31 mouse cellular contexts compared by ENCODE assay signal in the genomic region with DNA sequence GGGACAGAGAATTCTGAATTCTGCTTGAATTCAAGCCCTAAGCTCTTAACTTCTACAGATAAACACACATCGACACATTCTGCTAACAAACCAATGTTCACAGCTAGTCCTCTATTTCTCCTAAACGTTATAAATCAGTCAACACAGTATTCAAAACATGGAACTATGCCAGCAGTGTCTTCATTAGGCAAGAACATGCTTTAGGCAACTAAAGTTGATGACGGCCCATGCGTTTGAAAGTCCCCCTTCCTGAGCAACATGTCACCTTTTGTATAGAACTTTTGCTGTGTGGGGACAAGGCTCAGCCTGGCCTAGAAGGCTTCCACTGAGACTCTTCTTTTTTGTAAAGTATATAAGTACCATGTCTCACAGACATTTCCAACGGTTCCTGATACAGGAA. TPM values are rescaled to one million over a fixed set of nuclear protein-coding genes. Genes with fewer than 3 reads are reported as not detected.
DNase-seq lines count a peak whose midpoint lies in the region; ATAC-seq and TF ChIP-seq lines count a peak whose summit lies in the region.
"Had no signal": no experiment of that assay in that cellular context is flagged by ENCODE, and none has a peak within 500 bp of the region (broad histone marks: within the 10 kb centered on the region; RNA-seq: fewer than 3 reads in every experiment).

No protein-coding gene starts in this region.

- WGBS in embryonic facial prominence, embryonic 14.5 days: 50% methylated on average over 5 of the region's 5 CpGs
- 84% methylated on average over 5 of the region's 5 CpGs for WGBS in embryonic facial prominence, embryonic 10.5 days
- WGBS in lung, postnatal 0 days: 34% methylated on average over 5 of the region's 5 CpGs
- WGBS in neural tube, embryonic 15.5 days: 59% methylated on average over 5 of the region's 5 CpGs

- no peaks in the 10 kb centered on the region for H3K36me3 ChIP-seq in embryonic facial prominence, embryonic 14.5 days (ENCODE audit: control insufficient read depth, insufficient read depth, low read length)
- no peaks in the 10 kb centered on the region for H3K36me3 ChIP-seq in embryonic facial prominence, embryonic 10.5 days (replicated peaks)
- no peaks in the 10 kb centered on the region for H3K36me3 ChIP-seq in lung, postnatal 0 days (ENCODE audit: insufficient read depth, low read length)
- no peaks in the 10 kb centered on the region for H3K36me3 ChIP-seq in neural tube, embryonic 15.5 days
- H3K36me3 ChIP-seq: embryonic facial prominence, embryonic 12.5 days; hindbrain, embryonic 10.5 days; hindbrain, embryonic 15.5 days; liver, embryonic 15.5 days; midbrain, embryonic 12.5 days; neural tube, embryonic 12.5 days had no signal

- peak; percentile 11 for DNase-seq in embryonic facial prominence, embryonic 14.5 days (ENCODE audit: low spot score)
- DNase-seq in embryonic facial prominence, embryonic 10.5 days (ENCODE audit: low spot score): no peak
- peak; percentile 51 for DNase-seq in adipocyte (ENCODE audit: low spot score)
- DNase-seq in lung, postnatal 0 days (ENCODE audit: low spot score): peak; percentile 88
- DNase-seq in lung, postnatal 4 days: peak; percentile 25 to 53
- no peak for DNase-seq in left cerebral cortex, postnatal 4 days
- DNase-seq in thymus, postnatal 10 days (ENCODE audit: low spot score in 2 of 2): no peak
- DNase-seq: adrenal gland, adult 8-10 months; cerebellum, adult 11 months; cerebellum, adult 9-10 months; cerebellum, postnatal 36 days; gastrocnemius, adult 2 months; heart, postnatal 14 days; kidney, adult 8-10 months; layer of hippocampus, postnatal 36 days; thymus, postnatal 14 days had no signal

- 0 out of 2 replicates have a peak, but pooled peaks cover 4% of the 10 kb centered on the region for H3K4me1 ChIP-seq in embryonic facial prominence, embryonic 14.5 days (ENCODE audit: control insufficient read depth, insufficient read depth, low read length)
- peaks cover 5% of the 10 kb centered on the region; the same call in 1 of the 2 replicates for H3K4me1 ChIP-seq in embryonic facial prominence, embryonic 10.5 days
- H3K4me1 ChIP-seq in lung, postnatal 0 days (ENCODE audit: insufficient read depth, low read depth, low read length): no peaks in the 10 kb centered on the region; the same call in 1 of the 2 replicates
- no peaks in the 10 kb centered on the region for H3K4me1 ChIP-seq in neural tube, embryonic 15.5 days
- H3K4me1 ChIP-seq: embryonic facial prominence, embryonic 12.5 days; liver, embryonic 15.5 days; neural tube, embryonic 12.5 days had no signal

- TF ChIP-seq CTCF in lung, postnatal 0 days (IDR thresholded peaks at IDR 0.05): no peak

- H3K4me3 ChIP-seq in embryonic facial prominence, embryonic 14.5 days (ENCODE audit: low read depth, low read length): no peak overlapping the region
- H3K4me3 ChIP-seq in embryonic facial prominence, embryonic 10.5 days: no peak overlapping the region
- H3K4me3 ChIP-seq in lung, postnatal 0 days (ENCODE audit: low read depth, low read length): no peak overlapping the region
- H3K4me3 ChIP-seq in neural tube, embryonic 15.5 days (replicated peaks): no peak overlapping the region
- H3K4me3 ChIP-seq: embryonic facial prominence, embryonic 12.5 days; gastrocnemius, adult 2 months; hindbrain, embryonic 10.5 days; hindbrain, embryonic 15.5 days; liver, embryonic 15.5 days; megakaryocyte, embryonic 14.5 days; midbrain, embryonic 12.5 days; myocyte; neural tube, embryonic 12.5 days had no signal

- H3K9me3 ChIP-seq in embryonic facial prominence, embryonic 14.5 days (ENCODE audit: control insufficient read depth, low read length): no peaks in the 10 kb centered on the region
- no peaks in the 10 kb centered on the region for H3K9me3 ChIP-seq in embryonic facial prominence, embryonic 10.5 days
- no peaks in the 10 kb centered on the region for H3K9me3 ChIP-seq in lung, postnatal 0 days (ENCODE audit: low read length)
- H3K9me3 ChIP-seq in neural tube, embryonic 15.5 days (replicated peaks): no peaks in the 10 kb centered on the region
- H3K9me3 ChIP-seq: embryonic facial prominence, embryonic 12.5 days; hindbrain, embryonic 10.5 days; hindbrain, embryonic 15.5 days; liver, embryonic 15.5 days; megakaryocyte, embryonic 14.5 days; midbrain, embryonic 12.5 days; neural tube, embryonic 12.5 days had no signal

- no peaks in the 10 kb centered on the region for H3K27me3 ChIP-seq in embryonic facial prominence, embryonic 14.5 days (replicated peaks; ENCODE audit: control insufficient read depth, insufficient read depth, low read length)
- H3K27me3 ChIP-seq in embryonic facial prominence, embryonic 10.5 days (replicated peaks; ENCODE audit: low read depth, poor library complexity, severe bottlenecking): 0 out of 2 replicates have a peak, but pooled peaks cover 6% of the 10 kb centered on the region
- H3K27me3 ChIP-seq in lung, postnatal 0 days (replicated peaks; ENCODE audit: insufficient read depth, low read length): no peaks in the 10 kb centered on the region
- H3K27me3 ChIP-seq in neural tube, embryonic 15.5 days (replicated peaks): no peaks in the 10 kb centered on the region
- H3K27me3 ChIP-seq: CH12.LX; embryonic facial prominence, embryonic 12.5 days; hindbrain, embryonic 15.5 days; liver, embryonic 15.5 days; neural tube, embryonic 12.5 days had no signal

- intact Hi-C loops in left cerebral cortex, postnatal 4 days (cut with DNase I): no loop called here

- ATAC-seq in embryonic facial prominence, embryonic 14.5 days (ENCODE audit: low read depth): no peak
- ATAC-seq in lung, postnatal 0 days: peak; percentile 82
- ATAC-seq in neural tube, embryonic 15.5 days (ENCODE audit: low FRiP score): no peak
- ATAC-seq: activated CD4-positive, CD25-positive, alpha-beta regulatory T cell, adult 4 months; forebrain, embryonic 16.5 days; inflammation-experienced regulatory T-cells, adult 6 months had no signal

- no peak overlapping the region for H3K27ac ChIP-seq in embryonic facial prominence, embryonic 14.5 days (replicated peaks; ENCODE audit: low read depth, low read length)
- no peak overlapping the region for H3K27ac ChIP-seq in embryonic facial prominence, embryonic 10.5 days (replicated peaks)
- peak overlapping the region; percentile 64 for H3K27ac ChIP-seq in lung, postnatal 0 days (ENCODE audit: low read length)
- no peak overlapping the region for H3K27ac ChIP-seq in neural tube, embryonic 15.5 days (replicated peaks)
- H3K27ac ChIP-seq: embryonic facial prominence, embryonic 12.5 days; gastrocnemius, adult 2 months; hindbrain, embryonic 10.5 days; hindbrain, embryonic 15.5 days; kidney, postnatal 0 days; liver, embryonic 15.5 days; midbrain, embryonic 12.5 days; neural tube, embryonic 12.5 days had no signal

- no peak overlapping the region for H3K4me2 ChIP-seq in embryonic facial prominence, embryonic 14.5 days (ENCODE audit: low read depth, low read length)
- H3K4me2 ChIP-seq in lung, postnatal 0 days (replicated peaks; ENCODE audit: low read depth, low read length): no peak overlapping the region
- H3K4me2 ChIP-seq in neural tube, embryonic 15.5 days: no peak overlapping the region
- H3K4me2 ChIP-seq: embryonic facial prominence, embryonic 12.5 days; hindbrain, embryonic 15.5 days; liver, embryonic 15.5 days; midbrain, embryonic 12.5 days; neural tube, embryonic 12.5 days had no signal

- H3K9ac ChIP-seq in embryonic facial prominence, embryonic 14.5 days (ENCODE audit: low read depth, low read length): no peak overlapping the region
- H3K9ac ChIP-seq in lung, postnatal 0 days (replicated peaks; ENCODE audit: low read depth): no peak overlapping the region
- H3K9ac ChIP-seq in neural tube, embryonic 15.5 days (replicated peaks): no peak overlapping the region
- H3K9ac ChIP-seq: embryonic facial prominence, embryonic 12.5 days; hindbrain, embryonic 15.5 days; liver, embryonic 15.5 days; midbrain, embryonic 12.5 days; neural tube, embryonic 12.5 days had no signal

- no peak; the same call in 1 of the 2 replicates for TF ChIP-seq EP300 in lung, postnatal 0 days (IDR thresholded peaks at IDR 0.05)

RNA-seq across cellular contexts. Expression of gene Elmo1, which starts 44.6 kb away (rescaled TPM):
- 16.6 and 21.4 TPM in 2 replicates for polyA plus RNA-seq in embryonic facial prominence, embryonic 14.5 days (2014; fragmentation: Nextera tagmentation; extraction: Ambion mirVana)
- 9.0 and 9.8 TPM in 2 replicates for polyA plus RNA-seq in embryonic facial prominence, embryonic 10.5 days (2016; fragmentation: Nextera tagmentation; extraction: Ambion mirVana)
- 20.8 and 21.9 TPM in 2 replicates for polyA plus RNA-seq in lung, postnatal 0 days (2015; fragmentation: Nextera tagmentation; extraction: Ambion mirVana)
- 10 to 100 TPM; 46.6 to 46.9 TPM for total RNA-seq in left cerebral cortex, postnatal 4 days (2021)
- 42.9 and 43.3 TPM in 2 replicates for polyA plus RNA-seq in neural tube, embryonic 15.5 days (2015; fragmentation: Nextera tagmentation; extraction: Ambion mirVana)
- polyA plus RNA-seq: C2C12 had no signal

Comparison
In these comparisons a context has a peak if more than half of its experiments do, and no peak if none do; other contexts are left out.
1. DNase-seq: peak in embryonic facial prominence, embryonic 14.5 days (single experiment), adipocyte (single experiment), lung, postnatal 0 days (single experiment) and lung, postnatal 4 days (2 of 2); none in embryonic facial prominence, embryonic 10.5 days (single experiment), left cerebral cortex, postnatal 4 days (single experiment) and thymus, postnatal 10 days (0 of 2).